16 mouse cellular contexts compared by ENCODE assay signal in genomic region chr6:94776585-94776984, GRCm38 (mm10).
DNase-seq lines count a peak whose midpoint lies in the region; ATAC-seq and TF ChIP-seq lines count a peak whose summit lies in the region.
"Had no signal": no experiment of that assay in that cellular context is flagged by ENCODE, and none has a peak within 500 bp of the region (broad histone marks: within the 10 kb centered on the region; RNA-seq: fewer than 3 reads in every experiment).

No protein-coding gene starts in this region.

- ATAC-seq in hindbrain, embryonic 16.5 days, result no peak
- ATAC-seq: forebrain, embryonic 15.5 days; midbrain, embryonic 15.5 days had no signal

- DNase-seq in hindbrain, embryonic 10.5 days (ENCODE audit: low spot score), result no peak
- peak; percentile 45 for DNase-seq in R1 (ENCODE audit: low read depth, low spot score)
- peak; percentile 16 to 43 for DNase-seq in gastrocnemius, adult 8-10 months (ENCODE audit: low spot score in 2 of 2)
- DNase-seq in mesoderm, embryonic 11.5 days (ENCODE audit: low read depth, low spot score), result peak; percentile 40
- DNase-seq in cerebellum, adult 2 months, result no peak
- no peak for DNase-seq in T-cell, adult 2 months (ENCODE audit: low spot score)
- DNase-seq: kidney, adult 8-10 months; thymus, postnatal 14 days had no signal

- H3K4me2 ChIP-seq in hindbrain, embryonic 16.5 days (ENCODE audit: low read length), result no peak overlapping the region
- H3K4me2 ChIP-seq: embryonic facial prominence, embryonic 12.5 days; forebrain, embryonic 15.5 days; hindbrain, embryonic 14.5 days; midbrain, embryonic 15.5 days; neural tube, embryonic 13.5 days had no signal

- no peaks in the 10 kb centered on the region for H3K27me3 ChIP-seq in hindbrain, embryonic 10.5 days (ENCODE audit: insufficient read depth, poor library complexity, severe bottlenecking)
- no peaks in the 10 kb centered on the region for H3K27me3 ChIP-seq in hindbrain, embryonic 16.5 days (replicated peaks; ENCODE audit: control insufficient read depth, insufficient read depth, low read length)
- H3K27me3 ChIP-seq in cerebellum, adult 2 months (ENCODE audit: control insufficient read depth, insufficient read depth, low read length), result no peaks in the 10 kb centered on the region; the same call in 1 of the 2 replicates
- H3K27me3 ChIP-seq: embryonic facial prominence, embryonic 12.5 days; forebrain, embryonic 15.5 days; midbrain, embryonic 15.5 days had no signal

- peaks cover 41% of the 10 kb centered on the region for H3K4me1 ChIP-seq in hindbrain, embryonic 10.5 days (replicated peaks)
- peaks cover 14% of the 10 kb centered on the region for H3K4me1 ChIP-seq in hindbrain, embryonic 16.5 days (ENCODE audit: control insufficient read depth, insufficient read depth, low read depth, low read length)
- H3K4me1 ChIP-seq in cerebellum, adult 2 months (ENCODE audit: control insufficient read depth, insufficient read depth, low read length), result no peaks in the 10 kb centered on the region

- H3K27ac ChIP-seq in hindbrain, embryonic 10.5 days, result peak overlapping the region; percentile 66
- H3K27ac ChIP-seq in hindbrain, embryonic 16.5 days (ENCODE audit: low read depth, low read length), result no peak overlapping the region
- H3K27ac ChIP-seq in cerebellum, adult 2 months (ENCODE audit: insufficient read depth, low read length), result no peak overlapping the region
- H3K27ac ChIP-seq: embryonic facial prominence, embryonic 12.5 days; forebrain, embryonic 15.5 days; hindbrain, embryonic 14.5 days; layer of hippocampus, adult 2 months; liver, embryonic 14.5 days; midbrain, embryonic 15.5 days; neural tube, embryonic 13.5 days had no signal

- no peaks in the 10 kb centered on the region for H3K9me3 ChIP-seq in hindbrain, embryonic 10.5 days
- no peaks in the 10 kb centered on the region for H3K9me3 ChIP-seq in hindbrain, embryonic 16.5 days (ENCODE audit: control insufficient read depth, low read length)
- H3K9me3 ChIP-seq: embryonic facial prominence, embryonic 12.5 days; forebrain, embryonic 15.5 days; midbrain, embryonic 15.5 days; neural tube, embryonic 13.5 days had no signal

- TF ChIP-seq CTCF in cerebellum, adult 2 months (IDR thresholded peaks at IDR 0.05; ENCODE audit: borderline replicate concordance, insufficient read depth, low read depth, low read length), result no peak

- H3K9ac ChIP-seq in hindbrain, embryonic 16.5 days (ENCODE audit: low read depth, low read length), result no peak overlapping the region
- H3K9ac ChIP-seq: embryonic facial prominence, embryonic 12.5 days; forebrain, embryonic 15.5 days; hindbrain, embryonic 14.5 days; liver, embryonic 14.5 days; midbrain, embryonic 15.5 days; neural tube, embryonic 13.5 days had no signal

- TF ChIP-seq POLR2A in cerebellum, adult 2 months (IDR thresholded peaks at IDR 0.05; ENCODE audit: borderline replicate concordance, insufficient read depth, low read length), result no peak

- 53% methylated on average over 4 of the region's 4 CpGs for WGBS in hindbrain, embryonic 10.5 days
- 35% methylated on average over 4 of the region's 4 CpGs for WGBS in hindbrain, embryonic 16.5 days
- WGBS in cerebellum, adult 2 months, result 16% methylated on average over 4 of the region's 4 CpGs

- H3K4me3 ChIP-seq in hindbrain, embryonic 10.5 days, result no peak overlapping the region
- H3K4me3 ChIP-seq in hindbrain, embryonic 16.5 days (ENCODE audit: low read length), result no peak overlapping the region
- H3K4me3 ChIP-seq in cerebellum, adult 2 months (replicated peaks; ENCODE audit: insufficient read depth, low read depth, low read length), result no peak overlapping the region
- H3K4me3 ChIP-seq: embryonic facial prominence, embryonic 12.5 days; forebrain, embryonic 15.5 days; layer of hippocampus, adult 2 months; midbrain, embryonic 15.5 days; neural tube, embryonic 13.5 days had no signal

- H3K36me3 ChIP-seq in hindbrain, embryonic 10.5 days, result no peaks in the 10 kb centered on the region
- H3K36me3 ChIP-seq in hindbrain, embryonic 16.5 days (ENCODE audit: control insufficient read depth, insufficient read depth, low read length), result no peaks in the 10 kb centered on the region
- H3K36me3 ChIP-seq: embryonic facial prominence, embryonic 12.5 days; forebrain, embryonic 15.5 days; midbrain, embryonic 15.5 days; neural tube, embryonic 13.5 days had no signal

Comparison
In these comparisons a context has a peak if more than half of its experiments do, and no peak if none do; other contexts are left out.
1. DNase-seq: peak in R1 (single experiment), gastrocnemius, adult 8-10 months (2 of 2) and mesoderm, embryonic 11.5 days (single experiment); none in hindbrain, embryonic 10.5 days (single experiment), cerebellum, adult 2 months (0 of 2) and T-cell, adult 2 months (single experiment).